Mouse (Mus musculus): ENCODE data around the gene Arl6ip5.

- TF ChIP-seq GATA1 (IDR thresholded peaks at IDR 0.05; ENCODE audit: low read length) (no peak), TAL1 (IDR thresholded peaks at IDR 0.05; ENCODE audit: low read length) (no peak)
Measured at GRCm38 (mm10) chr6:97222931-97223467, 12.5 kb downstream of the Arl6ip5 start.

Measured in erythroblast, embryonic 14.5 days (primary cell).